Mouse (Mus musculus): Measurements from ENCODE around the gene Tsx. TPM values are rescaled to one million over a fixed set of nuclear protein-coding genes. Genes with fewer than 3 reads are reported as not detected.

Tsx gene
- polyA plus RNA-seq, 1 experiment from 2014 or later: 0.31 TPM

Other genes starting within 250 kb of the Tsx start
- 31.9 and 33.6 TPM in 2 replicates for gene Nap1l2, start 227.8 kb upstream of the Tsx start, polyA plus RNA-seq (2016; fragmentation: Nextera tagmentation; extraction: Ambion mirVana)
- gene Cdx4, start 93.1 kb upstream of the Tsx start, polyA plus RNA-seq (2016; fragmentation: Nextera tagmentation; extraction: Ambion mirVana): not detected in 2 replicates
- gene Chic1, start 58.0 kb upstream of the Tsx start, polyA plus RNA-seq (2016; fragmentation: Nextera tagmentation; extraction: Ambion mirVana): 7.5 and 8.1 TPM in 2 replicates
- gene Gm26992, start 7.5 kb downstream of the Tsx start, polyA plus RNA-seq (2016; fragmentation: Nextera tagmentation; extraction: Ambion mirVana): not detected in 2 replicates
- gene Zcchc13, start 216.1 kb downstream of the Tsx start, polyA plus RNA-seq (2016; fragmentation: Nextera tagmentation; extraction: Ambion mirVana): not detected in 2 replicates